18 mouse cellular contexts compared by ENCODE assay signal in the genomic region with DNA sequence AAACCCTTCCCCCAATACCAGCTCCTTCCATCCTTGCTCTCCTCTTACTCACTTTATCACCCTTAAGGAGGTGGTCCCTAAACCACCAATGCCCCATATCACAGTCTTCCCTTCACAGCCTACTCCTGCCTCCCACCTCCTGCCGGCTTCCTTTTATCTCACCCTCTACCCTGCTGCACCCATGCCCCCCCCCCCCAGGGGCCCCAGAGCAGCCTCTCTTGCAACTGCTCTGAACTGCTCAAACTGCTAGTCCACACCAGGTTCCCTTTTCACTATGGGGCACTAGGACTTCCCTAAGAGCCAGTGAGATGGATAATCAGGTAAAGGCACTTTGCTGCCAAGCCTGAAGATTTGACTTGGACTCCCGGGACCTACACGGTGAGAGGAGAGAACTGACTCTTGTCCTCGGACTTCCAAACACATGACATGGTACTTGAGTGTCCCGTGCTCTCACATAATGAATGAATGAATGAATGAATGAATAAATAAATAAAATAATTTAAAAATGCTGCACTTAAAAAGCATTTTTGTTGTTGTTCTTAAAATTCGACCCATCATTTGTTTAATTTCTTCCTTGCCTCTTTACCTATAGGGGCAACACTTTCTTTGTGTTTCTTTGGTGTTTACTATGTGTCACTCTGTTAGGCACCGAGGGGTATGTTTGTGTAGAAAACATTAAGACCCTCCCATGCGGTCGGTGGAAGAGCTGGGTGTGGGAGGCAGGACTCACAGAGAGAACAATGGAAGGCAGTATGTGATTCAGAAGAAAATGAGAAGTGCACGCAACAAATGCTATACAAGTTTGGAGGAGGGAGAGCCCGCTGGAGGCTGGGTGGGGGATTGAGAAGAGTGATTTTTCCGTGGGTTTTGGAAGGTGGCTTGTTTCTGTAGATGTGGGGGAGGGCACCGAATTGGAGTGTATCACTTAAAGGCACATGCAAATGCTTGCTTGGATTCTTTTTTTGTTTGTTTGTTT. TPM values are rescaled to one million over a fixed set of nuclear protein-coding genes. Genes with fewer than 3 reads are reported as not detected.
DNase-seq lines count a peak whose midpoint lies in the region; ATAC-seq and TF ChIP-seq lines count a peak whose summit lies in the region.
"Had no signal": no experiment of that assay in that cellular context is flagged by ENCODE, and none has a peak within 500 bp of the region (broad histone marks: within the 10 kb centered on the region; RNA-seq: fewer than 3 reads in every experiment).

No protein-coding gene starts in this region.

- peak; percentile 35 for ATAC-seq in G1E (ENCODE audit: extremely low read depth, insufficient number of reproducible peaks, low FRiP score, poor library complexity, severe bottlenecking)
- peak; percentile 59 for ATAC-seq in liver, embryonic 12.5 days
- peak; percentile 46; the same call in 1 of the 2 replicates for ATAC-seq in megakaryocyte-erythroid progenitor cell, adult 5-6 weeks (replicated peaks; ENCODE audit: low FRiP score, low TSS enrichment, poor library complexity, severe bottlenecking)
- ATAC-seq in frontal cortex, adult (ENCODE audit: low TSS enrichment) = no peak
- ATAC-seq: forebrain, postnatal 0 days; midbrain, embryonic 15.5 days had no signal

- no peak for TF ChIP-seq CTCF in G1E (IDR thresholded peaks at IDR 0.05; ENCODE audit: low read depth, low read length)

- H3K4me3 ChIP-seq in G1E (ENCODE audit: low read depth, low read length) = no peak overlapping the region; the same call in 1 of the 2 replicates
- H3K4me3 ChIP-seq in liver, embryonic 12.5 days = peak overlapping the region; percentile 38
- H3K4me3 ChIP-seq: embryonic facial prominence, embryonic 13.5 days; gastrocnemius, adult 2 months; midbrain, embryonic 15.5 days had no signal

- WGBS in liver, embryonic 12.5 days (ENCODE audit: insufficient replicate concordance) = 22% methylated on average over 13 of the region's 13 CpGs

- peak overlapping the region; percentile 90 for H3K4me2 ChIP-seq in liver, embryonic 12.5 days
- H3K4me2 ChIP-seq: midbrain, embryonic 15.5 days had no signal

- H3K9ac ChIP-seq in liver, embryonic 12.5 days = peak overlapping the region; percentile 48
- H3K9ac ChIP-seq: embryonic facial prominence, embryonic 13.5 days; forebrain, postnatal 0 days; midbrain, embryonic 15.5 days had no signal

- DNase-seq in G1E (ENCODE audit: low spot score) = peak; percentile 25
- peak; percentile 96 for DNase-seq in MEL-GATA-1-ER (ENCODE audit: extremely low read depth, low read depth)
- DNase-seq in adrenal gland, adult (ENCODE audit: inconsistent age in 2 of 2, low spot score in 1 of 2) = no peak
- DNase-seq in frontal cortex, adult 2 months (ENCODE audit: extremely low spot score in 1 of 2, low spot score in 1 of 2) = no peak
- no peak for DNase-seq in layer of hippocampus, postnatal 36 days
- DNase-seq: cerebellum, adult 9-11 months; forebrain, postnatal 0 days; gastrocnemius, adult 2 months; heart, adult 18-20 months; kidney, adult 11 months; kidney, postnatal 10 days; lung, postnatal 10 days; right cerebral cortex, postnatal 14 days had no signal

- H3K27me3 ChIP-seq in G1E (ENCODE audit: insufficient read depth, low read length) = no peaks in the 10 kb centered on the region
- peaks cover 15% of the 10 kb centered on the region for H3K27me3 ChIP-seq in liver, embryonic 12.5 days (replicated peaks)

- peak overlapping the region; percentile 89 for H3K27ac ChIP-seq in liver, embryonic 12.5 days
- H3K27ac ChIP-seq: gastrocnemius, adult 2 months; midbrain, embryonic 15.5 days had no signal

- no peaks in the 10 kb centered on the region for H3K9me3 ChIP-seq in G1E (replicated peaks)
- H3K9me3 ChIP-seq in liver, embryonic 12.5 days (replicated peaks) = no peaks in the 10 kb centered on the region
- H3K9me3 ChIP-seq: embryonic facial prominence, embryonic 13.5 days; midbrain, embryonic 15.5 days had no signal

- H3K4me1 ChIP-seq in G1E (ENCODE audit: insufficient read depth, low read depth, low read length) = peaks cover 41% of the 10 kb centered on the region
- peaks cover 50% of the 10 kb centered on the region for H3K4me1 ChIP-seq in liver, embryonic 12.5 days

- H3K36me3 ChIP-seq in G1E (replicated peaks) = peaks cover 14% of the 10 kb centered on the region
- peaks cover 7% of the 10 kb centered on the region; the same call in 1 of the 2 replicates for H3K36me3 ChIP-seq in liver, embryonic 12.5 days
- H3K36me3 ChIP-seq: embryonic facial prominence, embryonic 13.5 days; midbrain, embryonic 15.5 days had no signal

RNA-seq across cellular contexts. Expression of a gene that starts 2.4 kb away (rescaled TPM):
- total RNA-seq in G1E (2014; fragmentation: Nextera tagmentation) (64.3 and 68.6 TPM in 2 replicates), G1E (2017) (102 and 110 TPM in 2 replicates)
- 36.5 and 41.1 TPM in 2 replicates for polyA plus RNA-seq in G1E (2012)
- polyA plus RNA-seq in liver, embryonic 12.5 days (2016; fragmentation: Nextera tagmentation; extraction: Ambion mirVana) = 40.1 and 41.8 TPM in 2 replicates
- 44.4 and 58.5 TPM in 2 replicates for total RNA-seq in megakaryocyte-erythroid progenitor cell, adult 5-6 weeks (2014; fragmentation: Nextera tagmentation)
- 35.3 and 39.9 TPM in 2 replicates for total RNA-seq in megakaryocyte-erythroid progenitor cell, adult 5-6 weeks (2017)
- polyA plus RNA-seq in frontal cortex, adult 2 months (2012; rRNA removed) = 13.9 and 15.6 TPM in 2 replicates
- 10 to 100 TPM; 18.4 to 21.6 TPM for total RNA-seq in layer of hippocampus, postnatal 36 days (2021)

Comparison
In these comparisons a context has a peak if more than half of its experiments do, and no peak if none do; other contexts are left out.
1. DNase-seq: peak in G1E (single experiment) and MEL-GATA-1-ER (single experiment); none in adrenal gland, adult (0 of 2), frontal cortex, adult 2 months (0 of 2) and layer of hippocampus, postnatal 36 days (0 of 2).